Mouse (Mus musculus): Measurements from ENCODE around the gene Izumo4.

- TF ChIP-seq CTCF (IDR thresholded peaks at IDR 0.05; ENCODE audit: low read depth, low read length) (no peak), POLR2A (IDR thresholded peaks at IDR 0.05; ENCODE audit: borderline replicate concordance, low read depth, low read length) (no peak)
Measured at GRCm38 (mm10) chr10:80752079-80752625, 50.2 kb downstream of the Izumo4 start.

Measured in bone marrow macrophage, adult 2 months (primary cell).